Mouse (Mus musculus) ES-Bruce4 (cell line): ENCODE results near the gene Crebrf. TPM values are rescaled to one million over a fixed set of nuclear protein-coding genes. Genes with fewer than 3 reads are reported as not detected.

Experiments used
- H3K27ac ChIP-seq: 2 replicates; pipeline ENCODE4 v1.5.1; 2012; ENCODE audit warnings: low read length, inconsistent platforms; ENCODE audit not compliant: insufficient read depth
- H3K27me3 ChIP-seq: 2 replicates; pipeline ENCODE4 v1.6.1; 2012; ENCODE audit warnings: mild to moderate bottlenecking, low read length, inconsistent platforms; ENCODE audit not compliant: control insufficient read depth, poor library complexity, insufficient read depth, severe bottlenecking
- H3K36me3 ChIP-seq: 2 replicates; pipeline ENCODE4 v1.6.1; 2012; ENCODE audit warnings: inconsistent platforms, mild to moderate bottlenecking, low read length, moderate library complexity; ENCODE audit not compliant: control insufficient read depth, poor library complexity, insufficient read depth, severe bottlenecking
- H3K4me1 ChIP-seq: one replicate; pipeline ENCODE4 v1.8.1; 2011; ENCODE audit warnings: low read length; ENCODE audit not compliant: control insufficient read depth, insufficient read depth
- H3K4me3 ChIP-seq: 2 replicates; pipeline ENCODE4 v1.5.1; 2011; ENCODE audit warnings: low read depth, mild to moderate bottlenecking, low read length
- H3K9ac ChIP-seq: 2 replicates; pipeline ENCODE4 v1.6.1; 2012; ENCODE audit warnings: low read depth, mild to moderate bottlenecking, inconsistent platforms; ENCODE audit not compliant: poor library complexity, severe bottlenecking
- H3K9me3 ChIP-seq: replicated peaks from 2 replicates; pipeline ENCODE4 v1.6.1; 2012; ENCODE audit warnings: mild to moderate bottlenecking, low read length, inconsistent platforms; ENCODE audit not compliant: control insufficient read depth, poor library complexity, insufficient read depth, severe bottlenecking
- CTCF ChIP-seq: IDR thresholded peaks from one replicate; pipeline ENCODE4 v1.8.1; 2011; ENCODE audit warnings: low read depth, low read length
- EP300 ChIP-seq: IDR thresholded peaks from 2 replicates; pipeline ENCODE4 v1.6.1; 2011; ENCODE audit warnings: low read depth, low read length; ENCODE audit not compliant: insufficient read depth
- POLR2A ChIP-seq: IDR thresholded peaks from one replicate; pipeline ENCODE4 v1.8.1; 2011; ENCODE audit warnings: low read length; ENCODE audit not compliant: insufficient read depth
- polyA plus RNA-seq: library from polyadenylated mRNA; stranded (reverse); fragments of >200 nt; gene quantifications from 2 replicates; pipeline ENCODE4 v1.2.4, GENCODE M21; 2011; ENCODE audit warnings: low read depth; ENCODE audit not compliant: missing spikeins, insufficient read depth, insufficient read length

Gene Crebrf
- polyA plus RNA-seq, 1 experiment, result 18.6 TPM

DNA sequence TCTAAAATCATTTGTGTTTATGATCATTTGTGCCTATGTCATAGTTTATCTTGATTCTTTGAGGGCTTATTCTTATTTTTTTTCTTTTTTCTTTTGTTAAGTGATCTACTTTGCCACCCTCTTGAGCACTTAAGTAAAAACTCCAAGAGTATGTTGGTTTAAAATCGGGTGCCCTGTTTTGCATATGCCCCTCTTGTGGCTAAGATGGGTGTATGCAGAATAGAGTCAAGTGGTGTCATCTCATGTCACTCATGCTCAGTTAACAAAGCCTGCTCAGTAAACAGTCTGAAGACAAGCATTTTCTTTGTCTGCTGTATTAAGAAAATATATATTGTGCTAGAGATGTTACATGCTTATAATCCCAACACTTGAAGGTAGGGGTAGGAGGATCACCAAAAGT is 27.8 kb downstream of the Crebrf start:
- TF ChIP-seq POLR2A (no peak), EP300 (no peak), CTCF (no peak)
- no peaks in the 10 kb centered on the region for H3K36me3 ChIP-seq
- no peak overlapping the region for H3K4me3 ChIP-seq
- no peaks in the 10 kb centered on the region for H3K4me1 ChIP-seq
- no peaks in the 10 kb centered on the region for H3K27me3 ChIP-seq
- H3K9me3 ChIP-seq, result no peaks in the 10 kb centered on the region
- no peak overlapping the region for H3K27ac ChIP-seq
- H3K9ac ChIP-seq, result no peak overlapping the region

DNA sequence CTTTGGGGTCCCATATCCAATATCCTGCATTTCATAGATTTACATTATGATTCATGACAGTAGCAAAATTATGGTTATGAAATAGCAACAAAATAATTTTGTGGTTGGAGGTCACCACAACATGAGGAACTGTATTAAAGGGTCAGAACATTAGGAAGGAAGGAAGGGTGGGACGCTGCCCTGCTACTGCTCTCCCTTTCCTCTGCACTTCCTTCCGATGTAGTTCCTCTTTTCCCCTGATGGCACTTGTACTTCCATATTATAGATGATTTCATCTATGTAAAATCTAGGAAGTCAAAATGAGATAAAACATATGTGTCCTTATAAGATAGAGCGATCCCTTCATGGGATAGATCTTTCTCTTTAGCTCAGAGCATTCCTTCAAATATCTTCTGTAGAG is 34.5 kb downstream of the Crebrf start:
- Histone ChIP-seq H3K9ac (no peak overlapping the region), H3K27me3 (no peaks in the 10 kb centered on the region), H3K4me3 (no peak overlapping the region), H3K4me1 (no peaks in the 10 kb centered on the region), H3K36me3 (no peaks in the 10 kb centered on the region), H3K9me3 (no peaks in the 10 kb centered on the region), H3K27ac (no peak overlapping the region)
- TF ChIP-seq EP300 (no peak), CTCF (no peak), POLR2A (no peak)

DNA sequence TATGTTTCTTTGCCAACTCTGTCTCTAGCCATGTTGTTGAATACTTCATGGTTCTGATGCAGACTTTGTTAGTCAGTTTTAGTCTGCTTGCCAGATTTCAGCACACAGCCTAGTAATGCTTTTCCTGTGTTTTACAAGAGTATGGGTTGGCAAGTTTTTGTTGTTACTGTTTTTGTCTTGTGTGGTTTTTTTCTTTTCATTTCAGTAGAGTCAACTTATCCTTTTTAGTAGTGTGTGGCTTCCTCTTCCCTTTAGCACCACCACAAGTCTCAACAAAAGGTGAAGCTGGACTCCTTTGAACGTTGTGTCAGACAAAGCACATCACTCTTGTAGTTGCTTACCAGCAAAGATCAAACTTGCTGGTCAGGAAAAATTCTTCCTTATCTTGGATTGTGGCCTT is 36.8 kb downstream of the Crebrf start:
- H3K9me3 ChIP-seq, result no peaks in the 10 kb centered on the region
- H3K4me3 ChIP-seq, result no peak overlapping the region
- TF ChIP-seq EP300 (no peak), CTCF (no peak), POLR2A (no peak)
- no peaks in the 10 kb centered on the region for H3K4me1 ChIP-seq
- H3K9ac ChIP-seq, result no peak overlapping the region
- no peaks in the 10 kb centered on the region for H3K36me3 ChIP-seq
- H3K27ac ChIP-seq, result no peak overlapping the region
- H3K27me3 ChIP-seq, result no peaks in the 10 kb centered on the region

DNA sequence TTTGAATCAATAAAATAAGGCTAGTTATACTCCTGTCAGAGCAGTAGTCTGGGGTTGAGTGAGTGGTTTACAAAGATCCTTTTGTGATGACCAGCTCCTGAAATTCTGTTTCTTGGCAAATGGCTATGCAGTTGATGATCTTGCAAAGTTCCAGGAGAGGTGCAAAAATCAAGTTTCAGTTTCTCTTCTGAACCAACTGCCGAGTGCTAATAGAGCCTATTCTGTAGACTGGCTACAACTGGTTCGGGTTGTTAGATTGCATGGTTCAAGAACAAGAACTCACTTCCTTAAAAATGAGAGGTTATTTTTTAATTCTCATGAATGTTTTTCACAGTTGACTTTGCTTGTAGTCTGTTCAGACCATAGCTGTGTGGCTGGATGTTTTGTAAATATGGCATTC is 38.0 kb downstream of the Crebrf start:
- no peak for TF ChIP-seq EP300
- TF ChIP-seq CTCF, result no peak
- TF ChIP-seq POLR2A, result no peak
- Histone ChIP-seq H3K9me3 (no peaks in the 10 kb centered on the region), H3K27me3 (no peaks in the 10 kb centered on the region), H3K4me3 (no peak overlapping the region), H3K36me3 (no peaks in the 10 kb centered on the region), H3K27ac (no peak overlapping the region), H3K4me1 (no peaks in the 10 kb centered on the region), H3K9ac (no peak overlapping the region)

DNA sequence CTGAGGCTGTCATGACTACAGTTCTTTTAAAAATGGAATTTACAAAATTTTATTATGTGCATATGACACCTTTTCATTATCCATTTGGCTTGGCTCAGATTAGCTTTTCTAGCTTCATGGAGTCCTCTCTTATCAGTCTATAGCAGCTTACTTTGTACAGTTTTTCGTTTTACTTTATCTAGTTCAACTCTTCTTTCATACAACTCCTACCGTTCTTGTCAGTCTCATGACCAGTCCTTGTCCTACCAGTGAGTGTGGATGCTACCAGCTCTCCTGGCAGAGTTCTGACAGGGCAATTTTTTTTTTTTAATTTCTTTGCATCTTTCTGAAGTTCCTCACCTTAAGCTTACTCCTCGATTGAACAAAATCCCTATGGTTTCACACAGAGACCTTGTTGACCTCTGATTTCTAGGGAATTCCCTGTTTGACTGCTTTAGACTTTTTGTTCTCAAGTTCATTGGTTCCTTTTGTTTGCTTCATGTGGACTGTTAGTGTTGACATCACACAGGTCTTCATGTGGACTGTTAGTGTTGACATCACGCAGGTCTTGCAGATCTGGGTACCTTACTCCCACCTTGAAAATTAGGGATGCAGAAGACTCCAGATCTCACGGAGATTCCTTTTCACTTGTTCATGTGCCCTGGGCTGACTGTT is 51.8 kb downstream of the Crebrf start:
- Histone ChIP-seq H3K27ac (no peak overlapping the region), H3K9me3 (no peaks in the 10 kb centered on the region), H3K4me3 (no peak overlapping the region), H3K27me3 (no peaks in the 10 kb centered on the region), H3K36me3 (peaks cover 6% of the 10 kb centered on the region), H3K9ac (no peak overlapping the region), H3K4me1 (no peaks in the 10 kb centered on the region)
- TF ChIP-seq EP300 (no peak), POLR2A (no peak), CTCF (no peak)

DNA sequence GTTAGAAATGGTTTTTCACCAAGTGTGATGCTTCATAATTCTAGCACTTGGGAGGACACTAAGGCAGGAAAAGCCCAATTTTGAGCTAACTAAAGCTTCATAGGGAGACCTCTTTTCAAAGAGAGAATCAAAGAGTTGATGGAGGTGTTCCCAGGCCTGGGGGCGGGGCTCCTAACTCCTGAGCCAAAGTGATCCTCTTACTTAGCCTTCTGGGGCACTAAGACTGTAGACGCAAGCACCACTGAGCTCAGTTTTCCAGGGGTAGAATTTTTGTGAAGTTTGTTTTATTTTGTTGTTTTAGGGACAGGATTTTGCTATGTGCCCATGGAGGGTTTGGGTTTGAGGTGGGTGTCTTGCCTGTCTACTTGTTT is 52.3 kb downstream of the Crebrf start:
- H3K4me3 ChIP-seq, result no peak overlapping the region
- no peak overlapping the region for H3K27ac ChIP-seq
- no peaks in the 10 kb centered on the region for H3K4me1 ChIP-seq
- no peak overlapping the region for H3K9ac ChIP-seq
- no peaks in the 10 kb centered on the region for H3K27me3 ChIP-seq
- H3K9me3 ChIP-seq, result no peaks in the 10 kb centered on the region
- H3K36me3 ChIP-seq, result peaks cover 3% of the 10 kb centered on the region
- TF ChIP-seq CTCF (no peak), EP300 (no peak), POLR2A (no peak)
